Mouse (Mus musculus) heart, postnatal 25 days (tissue): ENCODE measurements at regions not wholly inside any gene's neighbourhood (a gene's known extent, or its start where the extent isn't known, plus 50 kb on each side); places are given as distances from the start of the nearest gene placed in this dataset.

Source experiments
- DNase-seq: peaks from one replicate; pipeline ENCODE4 v3.0.0; 2022; ENCODE audit warnings: low spot score
- intact Hi-C: fragments of 180-260 bp; cut with DNase I; formaldehyde crosslinking; loops from one replicate; pipeline ENCODE4 v1.15.1; 2025

GRCm38 (mm10) chr1:63857933-63858649 is 89.0 kb upstream of the 4933402D24Rik start:
- DNase-seq, result no peak
- intact Hi-C loops, result no loop called here

DNA sequence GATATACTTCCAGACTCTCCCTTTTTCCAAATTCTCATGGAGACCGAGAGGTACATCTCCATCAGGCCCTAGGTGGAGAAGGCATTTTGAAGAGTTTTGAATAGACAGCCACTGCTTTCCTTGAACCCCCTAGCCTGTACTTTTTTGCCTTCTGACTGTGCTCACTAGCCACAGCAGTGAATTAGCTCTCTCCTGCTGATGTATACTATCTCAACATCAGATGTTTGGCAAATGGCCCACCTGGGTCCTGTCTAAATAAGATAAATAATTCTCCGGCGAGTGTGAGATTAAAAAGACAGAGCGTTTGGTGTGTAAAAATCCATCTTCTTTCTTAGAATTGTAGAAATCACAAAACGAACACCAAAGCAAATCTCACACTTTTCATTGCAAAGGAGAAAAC is 88.4 kb upstream of the 4933402D24Rik start:
- intact Hi-C loops, result no loop called here
- no peak for DNase-seq

- no peak for DNase-seq
- intact Hi-C loops, result no loop called here
Measured at GRCm38 (mm10) chr1:63856366-63856765, 87.3 kb upstream of the 4933402D24Rik start.

DNA sequence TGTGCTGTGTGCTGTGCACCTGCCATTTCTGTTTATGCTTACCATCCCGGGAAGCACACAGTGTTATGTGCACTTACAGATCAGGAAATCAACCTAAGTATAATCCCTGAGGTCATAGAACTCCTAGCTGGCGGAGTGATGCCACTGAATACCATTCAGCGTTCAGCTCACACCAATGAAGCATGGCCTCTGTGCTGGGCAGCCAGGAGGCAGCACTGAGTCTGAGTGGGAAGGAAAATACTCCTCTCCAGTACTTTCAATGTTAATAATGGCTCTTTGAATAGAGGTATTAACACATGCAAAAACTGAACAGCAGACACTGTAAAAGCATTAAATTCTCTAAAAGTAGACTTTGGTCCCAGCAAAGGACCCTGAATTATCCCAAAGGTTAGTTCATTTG is 85.7 kb upstream of the 4933402D24Rik start:
- no peak for DNase-seq
- intact Hi-C loops, result no loop called here

- DNase-seq, result no peak
- intact Hi-C loops, result no loop called here
Measured at GRCm38 (mm10) chr1:63851476-63852094, 82.5 kb upstream of the 4933402D24Rik start.

- DNase-seq, result no peak
- intact Hi-C loops, result no loop called here
Measured at GRCm38 (mm10) chr1:63850262-63850661, 81.2 kb upstream of the 4933402D24Rik start.

- intact Hi-C loops, result no loop called here
- no peak for DNase-seq
Measured at GRCm38 (mm10) chr1:63828174-63828844, 59.2 kb upstream of the 4933402D24Rik start.

DNA sequence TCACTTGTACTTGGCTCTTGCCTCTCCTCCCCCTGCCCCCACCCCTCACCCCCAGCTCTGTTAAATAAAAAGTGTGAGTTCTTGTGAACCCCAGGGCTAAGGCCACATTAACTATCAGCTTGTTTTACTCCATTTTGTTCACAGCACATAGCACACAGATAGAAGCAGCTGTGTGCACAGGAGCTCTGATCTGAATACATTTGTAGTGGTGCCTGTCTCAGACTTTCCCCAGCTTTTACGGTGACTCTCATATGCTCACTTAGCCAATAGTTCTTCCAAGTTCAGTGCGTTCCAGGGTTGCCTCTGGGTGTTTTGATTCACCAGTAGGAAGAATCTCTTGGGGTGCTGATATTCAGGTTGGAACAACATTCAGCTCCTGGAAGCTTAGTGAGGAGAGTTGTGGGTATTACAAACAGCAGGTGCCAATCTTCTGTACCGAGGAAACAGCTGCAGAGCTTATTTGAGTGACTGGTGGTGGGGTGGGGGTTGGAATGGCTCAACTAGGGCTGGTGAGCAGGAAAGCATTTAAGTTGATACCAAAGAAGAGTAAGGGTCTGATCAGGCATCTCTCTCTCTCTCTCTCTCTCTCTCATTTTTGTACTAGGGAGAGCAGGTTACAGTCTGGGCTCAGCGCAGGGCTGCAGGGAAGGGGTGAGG is 51.7 kb upstream of the 4933402D24Rik start:
- intact Hi-C loops, result no loop called here
- DNase-seq, result no peak

GRCm38 (mm10) chr1:63819536-63820254 is 50.6 kb upstream of the 4933402D24Rik start:
- intact Hi-C loops, result no loop called here
- no peak for DNase-seq
